ENCODE assay signal across 28 mouse cellular contexts in genomic region chr1:43574793-43575304, GRCm38 (mm10).
"Had no signal": no experiment of that assay in that cellular context is flagged by ENCODE, and none has a peak within 500 bp of the region (broad histone marks: within the 10 kb centered on the region; RNA-seq: fewer than 3 reads in every experiment).

No protein-coding gene starts in this region.

- H3K9me3 ChIP-seq: heart, embryonic 13.5 days; heart, embryonic 15.5 days; hindbrain, embryonic 10.5 days; hindbrain, embryonic 12.5 days; intestine, embryonic 15.5 days; liver, embryonic 13.5 days; liver, embryonic 15.5 days had no signal

- H3K4me3 ChIP-seq: gastrocnemius, adult 2 months; heart, adult 2 months; heart, embryonic 13.5 days; heart, embryonic 15.5 days; hindbrain, embryonic 10.5 days; hindbrain, embryonic 12.5 days; intestine, embryonic 15.5 days; layer of hippocampus, adult 2 months; left cerebral cortex, adult 2 months; liver, embryonic 13.5 days; liver, embryonic 15.5 days had no signal

- H3K36me3 ChIP-seq: intestine, embryonic 15.5 days had no signal

- DNase-seq: gastrocnemius, adult 2 months; gastrocnemius, postnatal 10 days; gastrocnemius, postnatal 25 days; heart, adult 2 months; heart, postnatal 14 days; heart, postnatal 36 days; kidney, adult 18-20 months; kidney, adult 8-10 months; kidney, postnatal 10 days; kidney, postnatal 25 days; kidney, postnatal 4 days; liver; liver, embryonic 13.5 days; liver, postnatal 0 days had no signal

- ATAC-seq: hindbrain, embryonic 16.5 days; inflammation-experienced regulatory T-cells, adult 6 months; intestine, embryonic 15.5 days; intestine, postnatal 0 days; liver, postnatal 0 days had no signal

- H3K4me1 ChIP-seq: heart, embryonic 13.5 days; hindbrain, embryonic 10.5 days; hindbrain, embryonic 12.5 days; intestine, embryonic 15.5 days; liver, embryonic 13.5 days; liver, embryonic 15.5 days had no signal

- H3K4me2 ChIP-seq: heart, embryonic 11.5 days; heart, embryonic 13.5 days; heart, embryonic 15.5 days; hindbrain, embryonic 12.5 days; hindbrain, embryonic 14.5 days; intestine, embryonic 15.5 days; liver, embryonic 11.5 days; liver, embryonic 13.5 days; liver, embryonic 15.5 days had no signal

- H3K27me3 ChIP-seq: heart, embryonic 13.5 days; heart, embryonic 15.5 days; hindbrain, embryonic 12.5 days; intestine, embryonic 15.5 days; liver, embryonic 13.5 days; liver, embryonic 15.5 days had no signal

- H3K9ac ChIP-seq: heart, embryonic 13.5 days; heart, embryonic 15.5 days; hindbrain, embryonic 12.5 days; hindbrain, embryonic 14.5 days; intestine, embryonic 15.5 days; liver, embryonic 13.5 days; liver, embryonic 15.5 days; liver, postnatal 0 days had no signal

- H3K27ac ChIP-seq: gastrocnemius, adult 2 months; heart, adult 2 months; heart, embryonic 13.5 days; heart, embryonic 15.5 days; hindbrain, embryonic 10.5 days; hindbrain, embryonic 12.5 days; hindbrain, embryonic 14.5 days; intestine, embryonic 15.5 days; layer of hippocampus, adult 2 months; left cerebral cortex, adult 2 months; liver, embryonic 13.5 days; liver, embryonic 15.5 days had no signal
